Mouse (Mus musculus) macrophage (primary cell): Measurements from ENCODE around the gene C130050O18Rik. TPM values are rescaled to one million over a fixed set of nuclear protein-coding genes. Genes with fewer than 3 reads are reported as not detected.
A peak's percentile ranks its signal among the peaks of the same experiment; 100 is the strongest.

Experiments used
- H3K27ac ChIP-seq: fragments of 350-480 bp; formaldehyde crosslinking; 2 replicates; pipeline ENCODE4 v1.9.0; 2021
- H3K36me3 ChIP-seq: fragments of 350-480 bp; formaldehyde crosslinking; 2 replicates; pipeline ENCODE4 v1.9.0; 2021; ENCODE audit errors: inconsistent target
- H3K4me3 ChIP-seq: fragments of 350-480 bp; formaldehyde crosslinking; 2 replicates; pipeline ENCODE4 v1.9.0; 2021; ENCODE audit errors: inconsistent target
- H3K79me2 ChIP-seq: fragments of 350-480 bp; formaldehyde crosslinking; 2 replicates; pipeline ENCODE4 v1.9.0; 2021; ENCODE audit errors: inconsistent target
- WGBS: methylation state at CpG from one replicate; pipeline ENCODE4 v1.1.7; 2026; ENCODE audit warnings: inconsistent platforms; ENCODE audit not compliant: missing documents; 5-methylcytosine and 5-hydroxymethylcytosine counted together
- polyA plus RNA-seq: library from polyadenylated mRNA; stranded (reverse); fragments of 250-400 nt; gene quantifications from 3 replicates; pipeline ENCODE4 v1.2.4, GENCODE M21; 2018; ENCODE audit warnings: inconsistent platforms

Gene C130050O18Rik
- polyA plus RNA-seq, 1 experiment from 2014 or later = 3.5 TPM

DNA sequence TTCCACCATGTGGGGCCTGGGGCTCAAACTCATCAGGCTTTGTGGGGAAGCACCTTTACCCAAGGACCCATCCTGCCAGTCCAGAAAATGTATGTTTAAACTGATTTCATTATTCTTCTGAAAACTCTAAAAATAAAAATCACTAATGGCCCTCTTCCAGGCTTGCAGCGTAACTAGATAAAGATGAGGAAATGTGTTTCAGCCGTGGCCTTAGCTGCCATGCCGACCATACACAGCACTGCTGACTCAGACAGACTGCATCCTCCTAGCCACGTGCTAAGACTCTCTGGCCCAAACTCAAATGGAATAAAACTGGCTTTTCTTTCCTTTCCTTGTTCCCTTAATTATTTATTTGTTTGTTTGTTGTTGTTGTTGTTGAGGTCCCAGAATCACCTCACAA lies 59.8 kb downstream of the C130050O18Rik start:
- WGBS = 8% methylated on average over 4 of the region's 4 CpGs
- Histone ChIP-seq H3K79me2 (no peaks in the 10 kb centered on the region; the same call in 1 of the 2 replicates), H3K36me3 (no peaks in the 10 kb centered on the region), H3K4me3 (no peak overlapping the region), H3K27ac (peak overlapping the region; percentile 82)

Other genes starting within 250 kb of the C130050O18Rik start
- 7.6 to 17.2 TPM (median 10.7 TPM) in 3 replicates for gene Sun1, start 204.6 kb upstream of the C130050O18Rik start, polyA plus RNA-seq
- gene Get4, start 153.0 kb upstream of the C130050O18Rik start, polyA plus RNA-seq = 20.1 to 39.0 TPM (median 34.2 TPM) in 3 replicates
- 40.4 to 55.9 TPM (median 47.4 TPM) in 3 replicates for gene Adap1, start 79.7 kb upstream of the C130050O18Rik start, polyA plus RNA-seq
- gene Cox19, start 53.9 kb upstream of the C130050O18Rik start, polyA plus RNA-seq = 15.7 to 21.8 TPM (median 18.8 TPM) in 3 replicates
- not detected in 3 replicates for gene Cyp2w1, start 52.7 kb upstream of the C130050O18Rik start, polyA plus RNA-seq
- gene Gpr146, start 27.6 kb upstream of the C130050O18Rik start, polyA plus RNA-seq = 14.0 to 34.3 TPM (median 20.6 TPM) in 3 replicates
- not detected in 3 replicates for gene Gper1, start 17.9 kb downstream of the C130050O18Rik start, polyA plus RNA-seq
- gene 3110082I17Rik, start 55.2 kb downstream of the C130050O18Rik start, polyA plus RNA-seq = 12.7 to 32.4 TPM (median 24.1 TPM) in 3 replicates
- 68.1 to 90.9 TPM (median 76.5 TPM) in 3 replicates for gene Zfand2a, start 79.3 kb downstream of the C130050O18Rik start, polyA plus RNA-seq
- not detected in 3 replicates for gene Uncx, start 138.2 kb downstream of the C130050O18Rik start, polyA plus RNA-seq